Mouse (Mus musculus): ENCODE results near the gene Spp2.
A peak's percentile ranks its signal among the peaks of the same experiment; 100 is the strongest.
"Not testable (repeated sequence)": the region's sequence is repeated elsewhere in the genome, so short reads cannot be mapped to it uniquely, and the experiment has no call there.

Gene Spp2

DNA sequence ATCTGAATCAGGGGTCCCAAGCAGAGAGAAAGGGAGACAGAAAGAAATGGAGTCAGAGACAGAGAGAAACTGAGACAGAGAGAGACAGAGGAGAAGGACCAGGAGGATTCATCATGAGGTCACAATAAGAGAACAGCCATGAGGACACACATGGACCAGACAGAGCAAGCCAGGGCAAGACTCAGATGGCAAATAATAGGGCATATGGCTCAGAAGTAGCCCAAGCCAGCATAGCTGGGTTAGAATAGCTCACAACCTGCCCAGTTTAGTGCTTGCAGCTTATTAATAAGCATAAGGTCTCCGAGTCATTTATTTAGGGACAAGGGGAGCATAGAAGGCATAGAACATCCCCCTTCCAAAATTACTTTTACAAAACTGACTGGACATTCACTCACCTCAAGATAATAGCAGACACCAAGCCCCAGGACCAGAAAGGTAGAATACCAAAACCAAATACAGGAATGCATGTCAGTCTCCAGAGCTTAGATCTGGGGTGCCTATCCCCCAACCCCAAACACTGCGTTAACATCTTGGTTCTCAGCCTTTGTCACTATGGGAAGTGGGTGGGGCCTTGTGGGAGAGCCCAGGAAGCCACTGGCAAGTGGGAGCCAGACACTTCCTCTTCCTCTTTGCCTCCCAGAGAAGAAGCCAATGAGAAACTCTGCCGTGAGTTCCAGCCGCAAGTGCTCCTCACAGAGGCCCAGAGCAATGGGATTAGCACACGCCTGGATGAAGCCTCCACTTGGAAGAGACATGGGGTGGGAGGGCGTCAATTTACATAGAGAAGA is 26.5 kb downstream of the Spp2 start:
- DNase-seq (ENCODE audit: low spot score in 2 of 2): no peak

DNA sequence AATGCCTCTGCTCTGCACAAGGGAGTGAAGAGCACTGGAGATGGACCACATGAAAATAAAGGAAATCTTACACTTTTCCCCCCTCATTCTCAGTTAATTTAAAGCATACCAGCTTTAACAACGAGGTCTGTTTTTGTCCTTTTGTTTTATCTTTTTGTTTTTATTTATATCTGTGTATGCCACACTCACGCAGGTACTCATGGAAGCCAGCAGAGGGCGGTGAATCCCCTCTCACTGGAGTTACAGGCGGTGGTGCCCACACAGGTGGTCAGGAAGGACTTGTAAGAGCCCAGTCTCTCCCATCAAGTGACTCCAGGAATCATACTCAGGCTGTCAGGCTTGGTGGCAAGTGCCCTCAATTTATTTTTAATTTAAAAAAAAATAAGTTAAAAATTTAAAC is 27.3 kb downstream of the Spp2 start:
- no peak for DNase-seq (ENCODE audit: low spot score in 2 of 2)

DNA sequence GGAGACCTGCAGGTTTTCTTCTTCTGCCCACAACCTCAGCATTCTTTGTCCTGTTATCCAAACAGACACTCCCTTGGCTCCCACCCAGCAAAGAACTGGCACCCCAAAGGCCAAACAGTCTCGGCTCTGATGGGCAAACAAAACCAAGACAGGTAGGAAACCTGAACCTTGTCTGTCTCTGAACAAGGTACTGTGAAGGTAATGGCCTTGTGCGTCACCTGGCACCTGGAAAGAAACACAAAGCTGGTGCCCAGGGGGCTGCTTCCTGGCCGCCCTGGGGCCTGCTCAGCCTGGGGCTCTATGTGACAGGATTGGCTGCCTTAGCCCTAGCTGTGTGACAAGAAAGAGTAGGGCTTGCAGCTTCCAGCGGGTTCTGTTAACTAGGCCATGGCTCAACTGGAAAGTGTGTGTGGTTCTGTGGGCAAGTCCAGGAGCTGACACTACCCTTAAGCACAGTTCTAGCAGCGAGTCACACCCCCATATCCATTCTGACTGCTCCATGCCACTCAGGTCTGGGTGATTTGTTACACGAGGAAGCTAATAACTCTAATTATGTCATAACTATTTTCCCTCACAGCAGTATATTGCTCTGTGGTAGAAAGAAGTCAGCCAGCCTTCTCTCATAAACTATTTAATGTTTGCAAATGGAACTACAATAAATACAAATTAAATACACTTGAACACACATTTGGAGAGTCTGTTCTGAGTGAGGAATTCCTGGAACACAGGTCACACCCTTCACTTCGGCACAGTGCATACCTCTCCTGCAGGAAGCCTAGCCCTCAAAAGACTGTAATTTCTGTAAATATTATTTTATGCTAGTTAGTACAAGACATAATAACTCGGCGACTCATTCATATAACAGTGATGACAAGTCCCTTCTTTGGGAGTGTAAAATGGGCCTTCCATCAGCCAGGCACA is 30.7 kb downstream of the Spp2 start:
- DNase-seq (ENCODE audit: low spot score in 2 of 2): no peak

DNA sequence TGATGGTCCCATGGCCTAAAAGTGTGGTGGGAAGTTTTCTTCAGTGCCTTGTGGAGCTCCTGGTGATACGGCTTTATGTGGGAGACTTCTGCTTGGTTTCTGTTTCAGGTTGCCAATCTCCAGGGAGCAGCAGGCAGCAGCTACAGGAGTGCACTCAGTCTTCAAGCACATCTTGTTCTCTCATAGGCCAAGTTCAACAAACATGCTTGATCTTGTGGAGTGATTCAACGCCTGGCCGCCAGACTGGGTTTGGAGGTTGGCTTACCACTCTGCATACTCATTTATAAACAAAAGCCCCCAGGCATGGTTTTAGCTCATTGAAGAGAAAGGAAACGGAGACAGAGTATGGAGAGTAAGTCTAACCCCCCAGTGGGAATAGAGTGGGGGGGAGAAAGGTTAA is 36.6 kb downstream of the Spp2 start:
- no peak for DNase-seq (ENCODE audit: low spot score in 2 of 2)

DNA sequence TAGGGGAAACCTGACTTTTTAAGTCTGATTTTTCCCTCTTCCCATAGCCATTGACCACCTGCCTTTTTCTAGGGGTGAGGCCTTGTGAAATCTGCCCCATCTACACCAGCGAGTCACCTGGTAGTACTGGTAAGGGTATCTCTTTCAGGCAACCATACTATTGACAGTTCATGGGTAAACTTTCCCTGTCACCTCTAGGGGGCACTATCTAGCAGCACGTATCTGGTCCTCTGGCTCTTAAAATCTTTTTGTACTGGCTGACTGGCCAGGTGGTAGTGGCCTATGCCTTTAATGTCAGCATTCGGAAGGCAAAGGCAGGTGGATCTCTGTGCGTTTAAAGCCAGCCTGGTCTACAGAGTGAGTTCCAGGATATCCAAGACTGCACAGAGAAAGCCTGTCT is 38.6 kb downstream of the Spp2 start:
- DNase-seq (ENCODE audit: low spot score in 2 of 2): no peak

DNA sequence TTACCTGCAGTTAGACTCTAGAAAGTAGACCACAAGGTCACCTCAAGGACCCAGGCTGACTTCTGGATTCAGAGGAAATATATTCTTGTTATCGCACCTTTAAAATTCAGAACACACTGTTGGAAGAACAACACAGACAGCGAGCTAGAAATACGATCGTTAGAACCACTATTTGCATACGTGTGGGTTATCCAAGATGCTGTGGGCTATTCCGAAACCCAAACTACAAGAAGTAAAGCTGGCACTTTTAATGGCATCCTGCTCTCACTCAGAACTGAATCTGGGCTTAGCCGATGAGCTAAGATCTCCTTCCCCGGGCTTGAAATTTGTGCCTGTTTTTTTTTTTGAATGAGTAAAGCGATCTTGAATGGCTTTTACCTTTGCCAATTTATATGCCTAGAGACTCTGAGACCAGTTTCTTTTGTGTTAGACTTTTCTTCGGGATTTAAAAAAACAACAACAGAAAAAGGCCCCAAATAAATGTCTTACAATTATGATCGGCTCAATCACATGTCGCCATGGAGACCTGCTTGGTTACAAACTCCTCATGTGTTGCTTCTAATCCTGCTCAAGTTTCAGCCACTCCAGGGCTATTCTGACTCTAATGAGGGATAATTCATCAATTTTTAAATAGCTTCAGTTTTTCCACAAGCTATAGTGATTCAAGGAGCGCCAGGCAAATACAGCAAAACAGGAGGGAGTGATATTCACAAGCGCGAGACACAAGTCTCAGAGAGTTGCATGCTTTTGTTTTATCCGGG is 39.7 kb downstream of the Spp2 start:
- no peak for DNase-seq (ENCODE audit: low spot score in 2 of 2)

DNA sequence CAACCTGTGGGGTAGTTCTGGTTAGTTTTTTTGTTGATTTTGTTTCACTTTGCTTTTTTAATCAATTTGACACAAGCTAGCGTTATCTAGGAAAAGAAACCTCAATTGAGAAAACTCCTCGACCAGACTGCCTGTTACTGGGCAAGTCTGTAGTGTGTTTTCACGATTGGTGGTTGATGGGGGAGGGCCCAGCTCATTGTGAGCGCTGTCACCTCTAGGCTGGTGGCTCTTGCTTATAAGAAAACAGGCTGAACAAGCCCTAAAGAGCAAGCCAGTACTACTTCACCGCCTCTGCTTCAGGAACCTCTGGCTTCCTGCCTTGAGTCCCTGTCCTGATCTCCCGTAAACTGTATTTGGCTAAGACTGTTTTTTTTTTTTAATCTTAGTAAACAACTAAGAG is 40.7 kb downstream of the Spp2 start:
- no peak for DNase-seq (ENCODE audit: low spot score in 2 of 2)

DNA sequence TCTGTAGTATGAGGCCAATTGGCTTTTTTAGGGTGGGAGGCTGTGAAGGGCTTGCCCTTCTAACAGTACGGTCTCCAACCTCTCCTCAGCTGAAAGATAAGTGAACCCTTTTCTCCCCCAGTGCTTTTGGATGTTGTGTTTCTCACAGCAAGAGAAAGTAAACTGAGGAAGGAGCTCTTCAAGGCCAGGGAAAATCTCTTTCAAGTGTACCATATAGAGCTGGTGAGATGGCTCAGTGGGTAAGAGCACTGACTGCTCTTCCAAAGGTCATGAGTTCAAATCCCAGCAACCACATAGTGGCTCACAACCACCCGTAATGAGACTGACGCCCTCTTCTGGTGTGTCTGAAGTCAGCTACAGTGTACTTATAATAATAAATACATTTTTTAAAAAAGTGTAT is 41.3 kb downstream of the Spp2 start:
- not testable (repeated sequence) for DNase-seq (ENCODE audit: low spot score in 2 of 2)

DNA sequence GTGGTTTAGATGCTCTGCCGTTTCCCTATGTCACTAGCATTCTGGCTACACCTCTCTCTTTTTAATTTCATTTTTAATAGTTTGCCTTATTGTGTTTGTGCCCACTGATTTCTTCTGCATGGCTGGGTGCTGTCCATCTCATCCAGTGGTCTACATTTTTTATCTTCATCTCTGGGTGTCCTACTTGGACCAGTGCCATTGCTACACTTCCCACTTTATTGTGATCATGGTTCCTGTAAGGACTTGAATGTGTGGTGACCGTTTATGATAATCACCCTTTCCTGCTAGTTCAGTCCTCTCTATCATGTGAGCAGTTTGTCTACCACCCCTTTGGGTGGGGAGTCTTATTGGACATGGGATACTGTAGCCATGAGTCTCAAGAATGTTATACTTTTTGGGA is 43.0 kb downstream of the Spp2 start:
- no peak for DNase-seq (ENCODE audit: low spot score in 2 of 2)

DNA sequence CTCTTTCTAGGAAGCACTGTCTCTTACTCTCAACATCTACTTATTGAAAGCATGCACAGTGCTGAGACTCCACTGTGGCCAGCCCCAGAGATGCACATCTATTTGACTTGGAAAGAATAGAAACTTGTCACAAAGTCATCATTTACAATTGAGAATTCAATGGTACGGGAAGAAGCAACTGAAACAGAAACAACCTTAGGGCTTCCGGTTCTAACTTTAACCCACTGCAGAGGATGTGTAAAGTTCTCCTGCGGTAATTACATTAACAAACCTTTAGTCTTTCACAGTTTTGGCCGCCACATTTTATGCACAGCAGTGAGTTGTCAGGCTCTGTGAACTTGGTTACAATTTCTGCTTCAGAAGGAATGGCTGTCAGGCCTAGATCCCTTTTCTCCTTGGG is 43.9 kb downstream of the Spp2 start:
- no peak for DNase-seq (ENCODE audit: low spot score in 2 of 2)

DNA sequence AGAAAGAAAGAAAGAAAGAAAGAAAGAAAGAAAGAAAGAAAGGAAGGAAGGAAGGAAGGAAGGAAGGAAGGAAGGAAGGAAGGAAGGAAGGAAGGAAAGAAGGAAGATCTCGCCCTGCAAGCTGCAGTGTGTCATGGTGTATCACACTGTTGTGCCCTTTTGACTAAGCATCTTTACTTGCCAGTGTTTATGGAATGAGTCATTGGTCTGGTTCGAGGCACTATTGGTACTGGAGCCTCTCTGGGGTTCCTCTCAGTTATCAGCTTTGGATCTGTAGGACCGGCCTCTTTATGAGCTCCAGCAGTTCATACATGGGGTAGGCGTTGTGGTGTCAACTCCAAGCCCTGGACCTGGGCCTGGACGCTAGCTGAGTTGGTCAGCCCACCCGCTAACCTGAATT is 45.4 kb downstream of the Spp2 start:
- DNase-seq (ENCODE audit: low spot score in 2 of 2): no peak

DNA sequence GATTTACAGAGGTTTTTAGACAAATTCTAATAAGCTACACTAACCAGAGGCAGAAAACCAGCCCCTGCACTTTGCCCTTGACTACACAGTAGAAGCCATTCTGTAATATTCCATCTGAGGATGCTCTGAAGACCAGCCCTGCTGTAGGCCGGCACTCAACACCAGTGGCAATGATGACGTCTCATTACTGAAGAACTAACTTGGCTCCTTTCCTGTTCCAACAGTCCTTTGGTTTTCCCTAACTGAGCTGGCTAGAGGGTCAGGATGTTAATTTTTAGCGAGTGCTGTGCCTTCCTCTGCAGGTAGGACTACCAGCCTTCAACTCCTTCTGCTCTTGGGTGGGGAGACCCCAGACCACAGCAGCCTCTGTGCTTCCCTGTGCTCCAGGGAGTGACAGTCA is 47.9 kb downstream of the Spp2 start:
- no peak for DNase-seq (ENCODE audit: low spot score in 2 of 2)

DNA sequence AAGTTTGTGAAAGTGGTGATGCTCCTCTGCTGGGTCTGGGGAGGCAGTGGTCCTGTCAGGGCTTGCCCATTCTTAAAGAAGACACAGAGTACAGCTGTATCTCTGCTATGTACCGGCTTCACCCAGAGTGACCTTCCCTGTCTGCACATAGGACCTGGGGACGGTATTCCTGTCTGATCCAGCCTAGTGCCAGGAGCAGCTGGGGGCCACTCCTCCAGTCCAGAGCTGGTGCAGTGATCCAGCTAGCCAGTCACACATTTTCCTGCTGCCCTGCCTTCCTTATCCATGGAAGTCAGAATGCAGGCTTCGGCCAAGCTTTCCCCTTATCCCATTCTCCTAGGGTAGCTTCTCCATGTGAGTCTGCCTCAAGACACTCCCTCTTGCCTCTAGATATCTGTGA is 49.0 kb downstream of the Spp2 start:
- no peak for DNase-seq (ENCODE audit: low spot score in 2 of 2)

DNA sequence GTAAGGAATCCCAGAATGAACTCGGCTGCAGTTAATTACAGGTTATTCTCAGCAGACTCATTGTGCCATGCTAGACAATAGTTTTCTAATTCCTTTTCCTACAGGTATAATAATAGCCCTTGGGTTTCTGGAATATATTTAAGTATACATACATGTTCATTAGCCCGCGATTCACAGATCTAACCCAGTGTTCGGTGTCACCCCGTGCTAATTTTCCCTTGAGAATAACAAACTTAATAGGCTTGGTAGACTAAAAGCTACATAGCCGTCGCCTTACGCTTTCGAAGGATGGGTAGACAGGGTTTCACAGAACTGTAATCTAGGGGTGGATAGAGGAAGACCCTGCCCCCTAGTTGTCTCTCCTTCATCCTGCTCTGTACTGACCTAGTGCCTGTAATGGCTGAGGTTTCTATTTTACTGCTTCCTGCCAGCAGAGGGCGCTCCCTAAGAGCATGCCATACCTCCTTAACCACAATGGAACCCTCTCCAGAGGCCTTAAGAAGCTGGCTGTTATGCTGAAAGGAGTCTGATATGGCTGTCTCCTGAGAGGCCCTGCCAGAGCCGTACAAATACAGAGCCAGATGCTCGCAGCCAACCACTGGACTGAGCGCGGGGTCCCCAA is 49.8 kb downstream of the Spp2 start:
- peak; percentile 68 to 83 for DNase-seq (ENCODE audit: low spot score in 2 of 2)

DNA sequence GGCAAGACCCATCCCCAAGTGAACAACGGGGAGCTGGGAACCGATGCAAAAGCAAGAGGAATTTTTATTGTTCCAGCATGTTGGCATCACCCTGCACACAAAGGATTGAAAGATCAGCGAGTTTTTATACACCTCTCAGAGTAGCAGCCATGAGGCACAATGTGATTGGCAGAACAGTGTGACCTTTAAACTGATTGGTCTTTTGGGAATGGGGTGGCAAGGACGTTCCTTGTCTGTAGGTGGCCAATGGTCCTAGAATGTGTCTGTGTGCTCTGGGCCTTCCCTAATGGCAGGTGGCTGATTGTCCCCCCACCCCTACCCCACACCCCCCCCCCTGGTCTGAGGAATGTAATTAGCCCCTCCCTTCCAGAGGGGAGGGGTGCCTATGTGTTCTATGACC is 52.4 kb downstream of the Spp2 start:
- DNase-seq (ENCODE audit: low spot score in 2 of 2): no peak

DNA sequence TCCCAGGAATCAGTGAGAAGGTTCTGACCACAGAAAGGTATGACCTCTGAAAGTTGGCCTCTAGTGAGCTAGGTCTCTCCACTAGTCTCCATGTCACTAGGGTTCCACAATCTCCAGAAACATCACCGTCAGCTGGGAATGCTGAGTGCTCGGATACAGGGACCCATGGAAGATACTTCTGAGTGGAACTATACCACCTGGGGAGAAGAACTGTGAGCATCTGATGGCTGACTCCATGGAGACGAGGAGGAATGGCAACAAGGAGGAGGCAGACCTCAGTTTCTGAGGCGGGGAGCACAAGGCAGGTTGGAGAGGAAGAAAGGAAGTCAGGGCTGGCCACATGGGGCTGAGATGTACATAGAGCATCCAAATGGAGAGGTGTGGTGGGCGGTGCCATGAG is 52.9 kb downstream of the Spp2 start:
- no peak for DNase-seq (ENCODE audit: low spot score in 2 of 2)

DNA sequence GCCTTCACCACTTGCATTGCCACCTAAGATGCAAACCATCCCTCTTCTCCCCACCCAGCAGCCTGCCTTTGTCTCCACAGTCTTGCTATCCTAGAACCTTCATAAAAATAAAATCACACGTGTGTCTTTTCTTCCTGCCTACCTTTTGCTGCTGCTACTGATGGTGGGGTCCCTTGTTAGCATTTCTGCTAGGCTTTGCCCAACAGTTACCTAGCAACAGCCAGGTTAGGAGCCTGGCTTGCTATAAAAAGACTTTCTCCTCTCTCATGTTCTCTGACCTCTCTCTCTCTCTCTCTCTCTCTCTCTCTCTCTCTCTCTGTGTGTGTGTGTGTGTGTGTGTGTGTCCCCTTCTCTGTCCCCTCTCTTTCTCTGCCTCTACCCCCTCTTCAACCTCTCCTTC is 54.3 kb downstream of the Spp2 start:
- DNase-seq (ENCODE audit: low spot score in 2 of 2): no peak

DNA sequence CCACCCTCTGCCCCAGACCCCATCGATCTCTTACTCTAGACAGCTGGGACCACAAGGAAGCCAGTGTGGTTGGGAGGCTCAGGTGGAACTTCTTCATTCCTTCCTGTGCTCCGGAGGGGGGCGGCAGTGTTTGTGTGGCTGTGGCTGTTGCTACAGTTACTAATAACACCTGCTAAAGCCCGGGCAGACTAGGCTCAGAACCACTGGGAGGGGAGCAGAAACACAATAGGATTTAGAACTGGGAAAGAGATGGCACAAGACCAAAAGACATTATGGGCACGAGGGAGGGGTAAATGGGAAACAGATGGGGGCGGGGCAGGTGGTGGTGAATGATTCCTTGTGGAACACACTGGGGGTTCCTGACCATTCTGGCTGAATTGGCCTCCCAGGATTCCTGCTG is 55.7 kb downstream of the Spp2 start:
- no peak for DNase-seq (ENCODE audit: low spot score in 2 of 2)

DNA sequence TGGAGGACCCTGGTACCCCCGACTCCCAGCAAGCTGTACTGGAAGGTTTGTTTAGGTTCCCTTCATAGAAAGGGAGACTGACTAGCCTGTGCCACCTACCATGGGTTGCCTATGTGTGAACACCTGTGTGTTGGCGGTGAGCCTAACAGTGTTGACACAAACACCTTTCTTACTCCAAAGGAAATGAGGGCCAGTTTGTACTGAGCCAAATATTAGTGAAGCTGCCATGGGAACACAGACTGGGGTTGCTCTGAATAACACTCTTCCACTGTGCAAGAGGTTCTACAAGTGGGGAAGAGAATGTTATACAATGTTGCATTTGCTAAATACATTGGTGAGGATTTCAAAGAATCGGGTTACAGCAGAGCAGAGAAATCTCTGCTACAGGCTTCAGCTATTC is 56.5 kb downstream of the Spp2 start:
- DNase-seq (ENCODE audit: low spot score in 2 of 2): no peak

DNA sequence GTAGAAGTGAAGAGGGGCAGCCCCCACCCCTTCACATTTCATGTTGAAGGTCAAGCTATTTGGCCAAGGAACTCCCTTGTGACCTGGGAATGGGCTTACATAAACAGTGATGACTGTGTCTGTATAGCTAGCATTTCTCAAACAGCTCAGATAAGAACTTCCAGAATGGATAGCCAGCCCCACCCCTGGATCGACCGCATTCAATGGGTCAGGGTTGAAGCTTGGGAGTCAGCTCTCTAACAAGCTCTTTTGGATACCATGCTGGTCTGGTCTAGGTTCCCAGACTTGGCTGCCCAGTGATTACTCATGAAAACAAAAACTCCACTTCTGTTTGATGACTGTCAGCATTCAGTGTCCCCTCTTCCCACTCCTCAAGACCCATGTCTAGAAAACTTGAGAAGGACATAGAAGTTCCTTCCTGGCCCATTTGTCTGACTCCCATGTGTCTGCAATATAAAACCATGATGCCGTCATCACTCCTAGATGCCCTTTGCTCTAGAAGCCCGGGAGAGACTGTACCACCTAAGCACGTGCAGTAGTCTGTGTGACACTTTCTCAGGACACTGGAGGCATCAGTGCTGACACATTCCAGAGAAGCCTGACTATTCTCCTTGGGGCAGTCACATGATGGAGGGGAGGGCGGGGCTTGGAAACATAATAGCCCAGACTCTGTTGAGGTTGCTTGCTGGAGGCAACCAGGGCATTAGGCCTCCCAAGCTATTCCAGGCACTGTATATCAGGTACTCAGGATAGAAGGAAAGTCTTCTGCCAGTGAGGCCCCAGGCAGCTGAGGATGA is 57.5 kb downstream of the Spp2 start:
- DNase-seq (ENCODE audit: low spot score in 2 of 2): no peak

DNA sequence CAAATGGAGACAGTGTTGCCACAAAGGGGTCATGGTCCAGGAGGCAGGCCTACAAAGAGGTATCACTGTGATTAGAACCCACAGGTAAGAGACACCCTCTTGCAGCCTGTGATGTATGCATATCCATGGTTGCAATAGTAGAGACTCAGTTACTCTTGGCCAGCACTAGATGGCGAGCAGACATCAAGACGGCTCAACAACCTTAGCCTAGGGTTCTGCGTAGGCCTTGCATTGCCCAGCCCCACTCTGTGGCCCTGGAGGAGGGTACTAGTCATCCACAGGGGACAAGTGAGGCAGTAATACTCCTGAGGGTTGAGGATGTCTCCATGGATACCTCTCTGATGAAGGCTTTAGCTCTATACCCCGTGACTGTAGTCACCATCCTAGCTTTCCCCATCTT is 59.0 kb downstream of the Spp2 start:
- no peak for DNase-seq (ENCODE audit: low spot score in 2 of 2)
